Mouse (Mus musculus) neural tube, embryonic 14.5 days (tissue): ENCODE measurements at regions not wholly inside any gene's neighbourhood (a gene's known extent, or its start where the extent isn't known, plus 50 kb on each side); places are given as distances from the start of the nearest gene placed in this dataset.

Source experiments
- ATAC-seq: fragments of 200-750 bp; cut with Nextera tagmentation; 2 replicates; pipeline ENCODE4 v1.8.0; 2017; ENCODE audit warnings: low read depth, mild to moderate bottlenecking, moderate TSS enrichment, moderate library complexity
- H3K27ac ChIP-seq: fragments of 300-500 bp; sonication (generic); 2 replicates; pipeline ENCODE4 v1.5.1; 2014; ENCODE audit warnings: low read depth, mild to moderate bottlenecking, control low read depth, low read length, moderate library complexity, mixed read lengths
- H3K27me3 ChIP-seq: fragments of 300-500 bp; sonication (generic); 2 replicates; pipeline ENCODE4 v1.6.1; 2014; ENCODE audit warnings: low read length; ENCODE audit not compliant: control insufficient read depth, insufficient read depth
- H3K36me3 ChIP-seq: fragments of 300-500 bp; sonication (generic); 2 replicates; pipeline ENCODE4 v1.6.1; 2014; ENCODE audit warnings: low read length, mixed read lengths; ENCODE audit not compliant: control insufficient read depth, insufficient read depth
- H3K4me1 ChIP-seq: fragments of 300-500 bp; sonication (generic); 2 replicates; pipeline ENCODE4 v1.6.1; 2014; ENCODE audit warnings: low read length; ENCODE audit not compliant: control insufficient read depth, insufficient read depth
- H3K4me2 ChIP-seq: fragments of 300-500 bp; sonication (generic); 2 replicates; pipeline ENCODE4 v1.6.1; 2014; ENCODE audit warnings: mild to moderate bottlenecking, low read depth, low read length, control low read depth
- H3K4me3 ChIP-seq: fragments of 300-500 bp; sonication (generic); 2 replicates; pipeline ENCODE4 v1.5.1; 2014; ENCODE audit warnings: low read depth, low read length, control low read depth, mixed read lengths
- H3K9ac ChIP-seq: fragments of 300-500 bp; sonication (generic); replicated peaks from 2 replicates; pipeline ENCODE4 v1.6.1; 2014; ENCODE audit warnings: low read depth, mild to moderate bottlenecking, control low read depth, low read length, mixed read lengths
- H3K9me3 ChIP-seq: fragments of 300-500 bp; sonication (generic); 2 replicates; pipeline ENCODE4 v1.6.1; 2016; ENCODE audit warnings: low read length; ENCODE audit not compliant: control insufficient read depth
- WGBS: fragments of 180-500 bp; shearing (Covaris S2); extraction: QIAGEN DNeasy Blood & Tissue Kit; methylation state at CpG from one replicate; pipeline ENCODE4 v1.1.7; 2014; 5-methylcytosine and 5-hydroxymethylcytosine counted together

GRCm38 (mm10) chr3:124270506-124270905, 50.1 kb upstream of the Tram1l1 start:
- Histone ChIP-seq H3K4me1 (no peaks in the 10 kb centered on the region), H3K27me3 (no peaks in the 10 kb centered on the region), H3K4me3 (no peak overlapping the region), H3K4me2 (no peak overlapping the region), H3K36me3 (no peaks in the 10 kb centered on the region), H3K9me3 (no peaks in the 10 kb centered on the region), H3K9ac (no peak overlapping the region), H3K27ac (no peak overlapping the region)
- no peak for ATAC-seq
- 54% methylated on average over 5 of the region's 5 CpGs for WGBS
